Mouse (Mus musculus): Measurements from ENCODE around the gene Prn.

Gene Prn

GRCm38 (mm10) chr2:131909683-131910572 is at the start of gene Prn, which contains the start of gene Prnp:
Gene Prn (plus strand): TSS chr2:131909957.
Gene Prnp (plus strand): TSS chr2:131909928.
- DNase-seq (ENCODE audit: inconsistent ontology term), result peak; percentile 99

- DNase-seq (ENCODE audit: inconsistent ontology term), result peak; percentile 30
These were observed 47.0 kb upstream of the Prn start for GRCm38 (mm10) chr2:131862617-131863275.

GRCm38 (mm10) chr2:131863472-131863871 is 46.3 kb upstream of the Prn start:
- no peak for DNase-seq (ENCODE audit: inconsistent ontology term)

GRCm38 (mm10) chr2:131864262-131864796 is 45.4 kb upstream of the Prn start:
- DNase-seq (ENCODE audit: inconsistent ontology term), result no peak

- DNase-seq (ENCODE audit: inconsistent ontology term), result no peak
These were observed 43.1 kb upstream of the Prn start for GRCm38 (mm10) chr2:131866676-131867075.

- no peak for DNase-seq (ENCODE audit: inconsistent ontology term)
These were observed 40.8 kb upstream of the Prn start for GRCm38 (mm10) chr2:131868983-131869382.

- DNase-seq (ENCODE audit: inconsistent ontology term), result no peak
These were observed 36.4 kb upstream of the Prn start for GRCm38 (mm10) chr2:131873376-131873775.

GRCm38 (mm10) chr2:131876551-131877265 is 33.0 kb upstream of the Prn start:
- DNase-seq (ENCODE audit: inconsistent ontology term), result peak; percentile 65

- DNase-seq (ENCODE audit: inconsistent ontology term), result peak; percentile 38
These were observed 28.0 kb upstream of the Prn start for GRCm38 (mm10) chr2:131881766-131882165.

- no peak for DNase-seq (ENCODE audit: inconsistent ontology term)
These were observed 26.6 kb upstream of the Prn start for GRCm38 (mm10) chr2:131883136-131883535.

- DNase-seq (ENCODE audit: inconsistent ontology term), result no peak
These were observed 23.1 kb upstream of the Prn start for GRCm38 (mm10) chr2:131886503-131887160.

- DNase-seq (ENCODE audit: inconsistent ontology term), result no peak
These were observed 21.5 kb upstream of the Prn start for GRCm38 (mm10) chr2:131888233-131888632.

- DNase-seq (ENCODE audit: inconsistent ontology term), result no peak
These were observed 17.2 kb upstream of the Prn start for GRCm38 (mm10) chr2:131892534-131892933.

GRCm38 (mm10) chr2:131895106-131895505 is 14.7 kb upstream of the Prn start:
- DNase-seq (ENCODE audit: inconsistent ontology term), result no peak

GRCm38 (mm10) chr2:131896011-131896410 is 13.7 kb upstream of the Prn start:
- DNase-seq (ENCODE audit: inconsistent ontology term), result no peak

GRCm38 (mm10) chr2:131897336-131898109 is 12.2 kb upstream of the Prn start:
- DNase-seq (ENCODE audit: inconsistent ontology term), result no peak

- peak; percentile 44 for DNase-seq (ENCODE audit: inconsistent ontology term)
These were observed 7.3 kb upstream of the Prn start for GRCm38 (mm10) chr2:131902423-131902822.

GRCm38 (mm10) chr2:131902867-131903266 is 6.9 kb upstream of the Prn start:
- DNase-seq (ENCODE audit: inconsistent ontology term), result peak; percentile 76

GRCm38 (mm10) chr2:131905025-131905424 is 4.7 kb upstream of the Prn start:
- no peak for DNase-seq (ENCODE audit: inconsistent ontology term)

GRCm38 (mm10) chr2:131905776-131906175 is 4.0 kb upstream of the Prn start:
- no peak for DNase-seq (ENCODE audit: inconsistent ontology term)

GRCm38 (mm10) chr2:131906266-131906665 is 3.5 kb upstream of the Prn start:
- DNase-seq (ENCODE audit: inconsistent ontology term), result no peak
